Mouse (Mus musculus): ENCODE measurements around the gene Grm2. TPM values are rescaled to one million over a fixed set of nuclear protein-coding genes. Genes with fewer than 3 reads are reported as not detected.
A peak's percentile ranks its signal among the peaks of the same experiment; 100 is the strongest.

Grm2 gene
- total RNA-seq (2021): not detected
- polyA plus RNA-seq (2012; rRNA removed): 0.09 TPM in 1 of 2 replicates, not detected in the other
- long read RNA-seq: 0 reads

- Histone ChIP-seq H3K27ac (no peak within 1 kb of the TSS), H3K4me1 (ENCODE audit: control insufficient read depth, insufficient read depth, low read length) (0 out of 2 replicates have a peak, but pooled peaks cover under 1% of the 10 kb centered on the region), H3K36me3 (ENCODE audit: control insufficient read depth, insufficient read depth, low read length) (no peaks in the 10 kb centered on the region), H3K27me3 (ENCODE audit: control insufficient read depth, insufficient read depth, low read length) (no peaks in the 10 kb centered on the region; the same call in 1 of the 2 replicates), H3K4me3 (no peak within 1 kb of the TSS), H3K9ac (ENCODE audit: low read depth, low read length) (no peak within 1 kb of the TSS), H3K79me2 (replicated peaks; ENCODE audit: control insufficient read depth, insufficient read depth, low read length) (no peaks in the 10 kb centered on the region)
- DNase-seq: peak; percentile 47 to 76
- TF ChIP-seq POLR2A (IDR thresholded peaks at IDR 0.05; ENCODE audit: insufficient read depth, low read depth, low read length): no peak
- no peak for TF ChIP-seq EP300 (IDR thresholded peaks at IDR 0.05; ENCODE audit: insufficient read depth, low read depth, low read length)
- no peak for TF ChIP-seq CTCF (IDR thresholded peaks at IDR 0.05)
- intact Hi-C loops (cut with DNase I): no loop called here
- WGBS: 1% methylated on average over 43 of the region's 44 CpGs
These were observed at the start of gene Grm2 for GRCm38 (mm10) chr9:106655884-106656720. Gene Grm2, minus strand, starts transcription at chr9:106656082.

GRCm38 (mm10) chr9:106692973-106693481, 37.1 kb upstream of the Grm2 start:
- DNase-seq: no peak
- Histone ChIP-seq H3K79me2 (replicated peaks; ENCODE audit: control insufficient read depth, insufficient read depth, low read length) (no peaks in the 10 kb centered on the region), H3K4me1 (ENCODE audit: control insufficient read depth, insufficient read depth, low read length) (no peaks in the 10 kb centered on the region), H3K27ac (no peak overlapping the region), H3K4me3 (no peak overlapping the region), H3K9ac (ENCODE audit: low read depth, low read length) (no peak overlapping the region), H3K27me3 (ENCODE audit: control insufficient read depth, insufficient read depth, low read length) (no peaks in the 10 kb centered on the region), H3K36me3 (ENCODE audit: control insufficient read depth, insufficient read depth, low read length) (no peaks in the 10 kb centered on the region; the same call in 1 of the 2 replicates)
- WGBS: 87% methylated on average over 11 of the region's 11 CpGs
- intact Hi-C loops (cut with DNase I): no loop called here
- TF ChIP-seq CTCF (IDR thresholded peaks at IDR 0.05): no peak
- TF ChIP-seq POLR2A (IDR thresholded peaks at IDR 0.05; ENCODE audit: insufficient read depth, low read depth, low read length): no peak
- no peak for TF ChIP-seq EP300 (IDR thresholded peaks at IDR 0.05; ENCODE audit: insufficient read depth, low read depth, low read length)

- intact Hi-C loops (cut with DNase I): loop anchor here (5.0 to 10.0 kb wide), 3 partner anchors 198 to 856 kb away; partner anchors contain the start of genes Cyb561d2, Mapkapk3, Nprl2 and Rbm15b
- H3K9ac ChIP-seq (ENCODE audit: low read depth, low read length): no peak overlapping the region
- no peaks in the 10 kb centered on the region for H3K79me2 ChIP-seq (replicated peaks; ENCODE audit: control insufficient read depth, insufficient read depth, low read length)
- H3K4me1 ChIP-seq (ENCODE audit: control insufficient read depth, insufficient read depth, low read length): peaks cover 4% of the 10 kb centered on the region
- H3K27me3 ChIP-seq (ENCODE audit: control insufficient read depth, insufficient read depth, low read length): no peaks in the 10 kb centered on the region
- DNase-seq: no peak
- no peak overlapping the region for H3K4me3 ChIP-seq
- no peak overlapping the region for H3K27ac ChIP-seq
- WGBS: 77% methylated on average over 8 of the region's 8 CpGs
- no peaks in the 10 kb centered on the region for H3K36me3 ChIP-seq (ENCODE audit: control insufficient read depth, insufficient read depth, low read length)
- TF ChIP-seq EP300 (IDR thresholded peaks at IDR 0.05; ENCODE audit: insufficient read depth, low read depth, low read length): no peak
- no peak for TF ChIP-seq CTCF (IDR thresholded peaks at IDR 0.05)
- TF ChIP-seq POLR2A (IDR thresholded peaks at IDR 0.05; ENCODE audit: insufficient read depth, low read depth, low read length): no peak
These were observed 33.0 kb upstream of the Grm2 start for GRCm38 (mm10) chr9:106688834-106689233.

GRCm38 (mm10) chr9:106686983-106687650, 31.2 kb upstream of the Grm2 start:
- WGBS: 21% methylated on average over 8 of the region's 8 CpGs
- Histone ChIP-seq H3K27ac (no peak overlapping the region), H3K79me2 (replicated peaks; ENCODE audit: control insufficient read depth, insufficient read depth, low read length) (no peaks in the 10 kb centered on the region), H3K36me3 (ENCODE audit: control insufficient read depth, insufficient read depth, low read length) (no peaks in the 10 kb centered on the region), H3K4me3 (no peak overlapping the region), H3K27me3 (ENCODE audit: control insufficient read depth, insufficient read depth, low read length) (no peaks in the 10 kb centered on the region), H3K4me1 (ENCODE audit: control insufficient read depth, insufficient read depth, low read length) (peaks cover 4% of the 10 kb centered on the region), H3K9ac (ENCODE audit: low read depth, low read length) (no peak overlapping the region)
- peak; percentile 67 to 70 for DNase-seq
- intact Hi-C loops (cut with DNase I): loop anchor here (2.0 to 10.0 kb wide), 4 partner anchors 132 to 858 kb away; partner anchors contain the start of genes Cyb561d2, Mapkapk3, Nprl2 and Rbm15b
- TF ChIP-seq POLR2A (IDR thresholded peaks at IDR 0.05; ENCODE audit: insufficient read depth, low read depth, low read length): no peak
- TF ChIP-seq EP300 (IDR thresholded peaks at IDR 0.05; ENCODE audit: insufficient read depth, low read depth, low read length): 0 out of 2 replicates have a peak, but pooled peaks have one; percentile 47
- TF ChIP-seq CTCF (IDR thresholded peaks at IDR 0.05): peak; percentile 96

GRCm38 (mm10) chr9:106685249-106686101, 29.6 kb upstream of the Grm2 start, which contains the start of gene Tex264:
Gene Tex264, minus strand, starts transcription at chr9:106685927.
- WGBS: 1% methylated on average over 77 of the region's 86 CpGs
- peak; percentile 91 to 93 for DNase-seq
- H3K27me3 ChIP-seq (ENCODE audit: control insufficient read depth, insufficient read depth, low read length): no peaks in the 10 kb centered on the region
- peak; percentile 45 for TF ChIP-seq POLR2A (IDR thresholded peaks at IDR 0.05; ENCODE audit: insufficient read depth, low read depth, low read length)
- no peak for TF ChIP-seq CTCF (IDR thresholded peaks at IDR 0.05)
- TF ChIP-seq EP300 (IDR thresholded peaks at IDR 0.05; ENCODE audit: insufficient read depth, low read depth, low read length): no peak
- peak within 1 kb of the TSS; percentile 79 for H3K9ac ChIP-seq (ENCODE audit: low read depth, low read length)
- no peaks in the 10 kb centered on the region for H3K36me3 ChIP-seq (ENCODE audit: control insufficient read depth, insufficient read depth, low read length)
- H3K79me2 ChIP-seq (replicated peaks; ENCODE audit: control insufficient read depth, insufficient read depth, low read length): no peaks in the 10 kb centered on the region
- peaks cover 4% of the 10 kb centered on the region for H3K4me1 ChIP-seq (ENCODE audit: control insufficient read depth, insufficient read depth, low read length)
- intact Hi-C loops (cut with DNase I): loop anchor here (2.0 to 10.0 kb wide), 4 partner anchors 133 to 859 kb away; partner anchors contain the start of genes Cyb561d2, Mapkapk3, Nprl2 and Rbm15b
- peak within 1 kb of the TSS; percentile 90 for H3K27ac ChIP-seq
- H3K4me3 ChIP-seq: peak within 1 kb of the TSS; percentile 98

All from heart, adult 2 months (tissue).